Mouse (Mus musculus) liver, embryonic 14.5 days (tissue): ENCODE measurements around the gene Olfr547.

ENCODE experiments used
- CTCF ChIP-seq: IDR thresholded peaks from 2 replicates; pipeline ENCODE4 v1.5.1; 2016; ENCODE audit warnings: antibody characterized with exemption, low read depth, control low read depth
- EP300 ChIP-seq: IDR thresholded peaks from 2 replicates; pipeline ENCODE4 v1.6.1; 2016; ENCODE audit warnings: antibody characterized with exemption, low read depth

DNA sequence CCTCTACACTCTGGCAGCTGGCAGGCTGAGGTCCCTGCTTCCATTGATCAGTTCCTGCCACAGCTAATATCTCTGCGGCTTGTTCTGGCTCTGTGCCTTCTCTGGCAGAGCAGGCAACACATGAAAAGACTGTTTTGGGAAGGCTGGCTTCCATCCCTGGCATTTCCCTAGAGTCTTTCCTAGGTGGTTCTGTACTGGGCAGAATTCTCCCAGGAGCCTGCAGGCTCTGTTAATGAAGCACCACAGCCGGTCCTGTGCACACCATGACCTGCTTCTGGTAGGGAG is 17.6 kb upstream of the Olfr547 start:
- TF ChIP-seq CTCF, result no peak
- no peak for TF ChIP-seq EP300
